Mouse (Mus musculus) CH12.LX (cell line): ENCODE results near the gene Ptgs2. TPM values are rescaled to one million over a fixed set of nuclear protein-coding genes. Genes with fewer than 3 reads are reported as not detected.

Experiments
- DNase-seq: peaks from one replicate; pipeline ENCODE4 v3.0.0-alpha.2; 2013; ENCODE audit errors: extremely low read depth
- H3K27ac ChIP-seq: 2 replicates; pipeline ENCODE4 v1.5.1; 2012; ENCODE audit warnings: low read depth, mild to moderate bottlenecking, control low read depth, moderate library complexity; ENCODE audit not compliant: insufficient read depth
- H3K27me3 ChIP-seq: replicated peaks from 2 replicates; pipeline ENCODE3; 2012; ENCODE audit warnings: inconsistent platforms
- H3K36me3 ChIP-seq, 2 experiments: replicated peaks in 1 of 2; 2 replicates each; pipeline versions ENCODE3 to v1.6.1; 2012; ENCODE audit warnings: inconsistent platforms in 1 of 2, low read length in 1 of 2, mild to moderate bottlenecking in 1 of 2, mixed read lengths in 1 of 2, moderate library complexity in 1 of 2; ENCODE audit not compliant: control insufficient read depth in 1 of 2, insufficient read depth in 1 of 2
- H3K4me1 ChIP-seq, 2 experiments: 2 replicates each; pipeline ENCODE4 v1.6.1; 2012; ENCODE audit warnings: inconsistent platforms in 1 of 2, moderate library complexity in 1 of 2; ENCODE audit not compliant: insufficient read depth in 2 of 2, control insufficient read depth in 1 of 2
- H3K4me2 ChIP-seq: 2 replicates; pipeline ENCODE4 v1.6.1; 2012; ENCODE audit warnings: low read depth, mild to moderate bottlenecking, control low read depth; ENCODE audit not compliant: poor library complexity, insufficient read depth, severe bottlenecking
- H3K4me3 ChIP-seq, 3 experiments: fragments of 150-350 bp in 1 of 3; sonication (generic) in 1 of 3; replicated peaks in 1 of 3; 2 replicates each; pipeline versions ENCODE3 to v1.5.1; 2011 to 2012; ENCODE audit warnings: low read depth in 2 of 3, low read length in 2 of 3, mild to moderate bottlenecking in 2 of 3, moderate library complexity in 2 of 3, control low read depth in 1 of 3, improper control_type of control experiment in 1 of 3, inconsistent platforms in 1 of 3, mixed read lengths in 1 of 3; ENCODE audit not compliant: poor library complexity in 1 of 3
- H3K79me2 ChIP-seq: replicated peaks from 2 replicates; pipeline ENCODE4 v1.6.1; 2012; ENCODE audit warnings: mild to moderate bottlenecking, moderate library complexity; ENCODE audit not compliant: control insufficient read depth, poor library complexity, insufficient read depth, severe bottlenecking; ENCODE audit errors: extremely low read depth
- H3K9ac ChIP-seq: 2 replicates; pipeline ENCODE4 v1.6.1; 2012; ENCODE audit warnings: low read depth, mild to moderate bottlenecking, control low read depth, moderate library complexity; ENCODE audit not compliant: insufficient read depth
- H3K9me3 ChIP-seq: replicated peaks from 2 replicates; pipeline ENCODE3; 2012; ENCODE audit warnings: low read length, inconsistent platforms, mixed read lengths
- BHLHE40 ChIP-seq: IDR thresholded peaks from 2 replicates; pipeline ENCODE4 v1.6.1; 2011; ENCODE audit warnings: mild to moderate bottlenecking, low read depth, low read length, improper control_type of control experiment
- E2F4 ChIP-seq: IDR thresholded peaks from 2 replicates; pipeline ENCODE4 v1.6.1; 2011; ENCODE audit warnings: low read depth, low read length, improper control_type of control experiment; ENCODE audit not compliant: insufficient replicate concordance
- ELF1 ChIP-seq: IDR thresholded peaks from 2 replicates; pipeline ENCODE4 v1.6.1; 2014; ENCODE audit warnings: low read depth, mild to moderate bottlenecking, inconsistent platforms, low read length, improper control_type of control experiment
- ETS1 ChIP-seq: conservative IDR thresholded peaks from 2 replicates; pipeline ENCODE4 v1.6.1; 2012; ENCODE audit warnings: low read depth, mild to moderate bottlenecking, inconsistent platforms, low read length, improper control_type of control experiment, moderate library complexity
- JUN ChIP-seq: IDR thresholded peaks from 2 replicates; pipeline ENCODE4 v1.6.1; 2011; ENCODE audit warnings: low read depth, mild to moderate bottlenecking, low read length, improper control_type of control experiment, moderate library complexity; ENCODE audit not compliant: insufficient read depth
- KAT2A ChIP-seq: IDR thresholded peaks from 2 replicates; pipeline ENCODE4 v1.6.1; 2012; ENCODE audit warnings: low read length, improper control_type of control experiment, inconsistent platforms; ENCODE audit not compliant: insufficient replicate concordance
- MAFK ChIP-seq: IDR thresholded peaks from 2 replicates; pipeline ENCODE4 v1.6.1; 2011; ENCODE audit warnings: low read length, improper control_type of control experiment; ENCODE audit not compliant: insufficient replicate concordance
- MAZ ChIP-seq: IDR thresholded peaks from 2 replicates; pipeline ENCODE4 v1.6.1; 2012; ENCODE audit warnings: low read depth, mild to moderate bottlenecking, inconsistent platforms, low read length, improper control_type of control experiment, moderate library complexity
- MEF2A ChIP-seq: IDR thresholded peaks from 2 replicates; pipeline ENCODE4 v1.6.1; 2014; ENCODE audit warnings: low read depth, mild to moderate bottlenecking, inconsistent platforms, low read length, improper control_type of control experiment, borderline replicate concordance
- MXI1 ChIP-seq: IDR thresholded peaks from 2 replicates; pipeline ENCODE4 v1.6.1; 2011; ENCODE audit warnings: mild to moderate bottlenecking, low read depth, low read length, improper control_type of control experiment
- NELFE ChIP-seq: IDR thresholded peaks from 2 replicates; pipeline ENCODE4 v1.6.1; 2011; ENCODE audit warnings: low read depth, low read length, improper control_type of control experiment
- POLR2AphosphoS2 ChIP-seq: IDR thresholded peaks from 2 replicates; pipeline ENCODE4 v1.6.1; 2011; ENCODE audit warnings: low read depth, low read length, improper control_type of control experiment
- TCF12 ChIP-seq: IDR thresholded peaks from 2 replicates; pipeline ENCODE4 v1.6.1; 2014; ENCODE audit warnings: low read depth, mild to moderate bottlenecking, inconsistent platforms, low read length, improper control_type of control experiment
- USF2 ChIP-seq: conservative IDR thresholded peaks from 2 replicates; pipeline ENCODE4 v1.6.1; 2011; ENCODE audit warnings: low read depth, low read length, improper control_type of control experiment
- ZC3H11A ChIP-seq: IDR thresholded peaks from 2 replicates; pipeline ENCODE4 v1.6.1; 2012; ENCODE audit warnings: low read depth, mild to moderate bottlenecking, inconsistent platforms, low read length, improper control_type of control experiment
- ZNF384 ChIP-seq: IDR thresholded peaks from 2 replicates; pipeline ENCODE4 v1.6.1; 2012; ENCODE audit warnings: low read depth, low read length, improper control_type of control experiment, inconsistent platforms
- dilution Hi-C: fragments of 300-500 bp; cut with MboI; formaldehyde crosslinking; loops from 2 replicates; pipeline ENCODE4 v1.14.3; 2020; ENCODE audit warnings: low sequenced_read_pairs; ENCODE audit not compliant: extremely low pct_unique_long_range_greater_than_20kb, extremely low pct_ligation_motif_present
- in situ Hi-C: fragments of 300-500 bp; cut with MboI; formaldehyde crosslinking; loops from 3 replicates; pipeline ENCODE4 v1.14.3; 2019; ENCODE audit warnings: low sequenced_read_pairs, low pct_ligation_motif_present, low pct_unique_long_range_greater_than_20kb, mixed read lengths
- polyA plus RNA-seq: library from polyadenylated mRNA; unstranded; fragments of >175 nt; gene quantifications from 2 replicates; pipeline ENCODE4 v1.2.1, GENCODE M21; 2012; ENCODE audit warnings: low read depth; ENCODE audit not compliant: insufficient read length
- total RNA-seq, 2 experiments: library from RNA; depleted of rRNA; stranded (reverse); fragments of 300-350 nt in 1 of 2; fragments of >200 nt in 1 of 2; gene quantifications; 2 replicates each; pipeline ENCODE4 v1.2.3; 2012 to 2014

The Ptgs2 gene
- total and polyA plus RNA-seq, 3 experiments, result 0.09 to 0.34 (median 0.30) TPM

DNA sequence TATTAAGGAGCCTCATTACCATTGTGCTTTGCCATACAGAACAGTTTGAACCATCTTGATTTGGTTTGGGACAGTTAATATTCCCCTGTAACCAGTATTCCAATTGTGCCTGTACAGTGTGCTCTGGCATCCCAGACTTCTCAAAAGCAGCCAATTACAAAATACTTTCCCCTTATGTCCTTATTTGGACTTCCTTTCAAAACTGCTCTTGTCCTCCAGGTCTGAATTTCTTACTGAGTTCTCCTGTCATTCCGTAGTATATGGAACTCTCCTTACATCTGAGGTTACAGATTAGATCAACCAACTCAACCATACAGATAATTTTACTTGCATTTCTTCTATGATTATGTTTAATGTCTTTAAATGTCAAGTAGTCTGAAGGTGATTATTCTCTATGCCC is 2.1 kb upstream of the Ptgs2 start:
- Histone ChIP-seq H3K9me3 (no peaks in the 10 kb centered on the region), H3K79me2 (no peaks in the 10 kb centered on the region), H3K4me2 (no peak overlapping the region), H3K27ac (no peak overlapping the region), H3K27me3 (no peaks in the 10 kb centered on the region), H3K4me3 (no peak overlapping the region), H3K9ac (no peak overlapping the region), H3K4me1 (peaks cover 0 to 11% of the 10 kb centered on the region in 2 experiments; a peak in 2 of 4 replicates), H3K36me3 (no peaks in the 10 kb centered on the region)
- in situ Hi-C loops, result no loop called here
- dilution Hi-C loops, result no loop called here
- TF ChIP-seq MEF2A (no peak), TCF12 (no peak), MAFK (no peak), ETS1 (no peak), KAT2A (no peak), ZNF384 (no peak), NELFE (no peak), MXI1 (no peak)
- DNase-seq, result no peak

DNA sequence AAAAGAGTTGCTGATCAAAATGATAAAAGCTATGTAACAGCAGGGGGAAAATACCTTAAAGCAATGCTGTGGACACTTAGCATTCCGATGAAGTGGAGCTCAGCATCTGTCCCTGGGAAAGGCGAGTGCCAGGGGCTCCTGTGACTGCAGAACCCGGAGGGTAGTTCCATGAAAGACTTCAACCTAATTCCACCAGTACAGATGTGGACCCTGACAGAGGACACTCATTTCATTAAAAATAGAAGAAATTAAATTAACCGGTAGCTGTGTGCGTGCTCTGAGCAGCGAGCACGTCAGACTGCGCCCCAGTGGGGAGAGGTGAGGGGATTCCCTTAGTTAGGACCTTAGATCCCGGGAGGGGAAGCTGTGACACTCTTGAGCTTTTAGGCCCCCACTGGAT is 457 bp upstream of the Ptgs2 start:
- no peaks in the 10 kb centered on the region for H3K9me3 ChIP-seq
- DNase-seq, result no peak
- no peak overlapping the region for H3K27ac ChIP-seq
- peak overlapping the region in 1 of 3 experiments; percentile 18 for H3K4me3 ChIP-seq
- dilution Hi-C loops (no loop called here), in situ Hi-C loops (no loop called here)
- H3K9ac ChIP-seq, result no peak overlapping the region
- TF ChIP-seq KAT2A (no peak), ZC3H11A (no peak), JUN (no peak), MAZ (no peak), BHLHE40 (no peak), USF2 (no peak), E2F4 (no peak), POLR2AphosphoS2 (no peak), ELF1 (no peak), MXI1 (no peak)
- no peaks in the 10 kb centered on the region for H3K27me3 ChIP-seq
- H3K79me2 ChIP-seq, result no peaks in the 10 kb centered on the region
- H3K36me3 ChIP-seq, result no peaks in the 10 kb centered on the region
- H3K4me2 ChIP-seq, result no peak overlapping the region
- peaks cover 0 to 11% of the 10 kb centered on the region in 2 experiments; a peak in 2 of 4 replicates for H3K4me1 ChIP-seq
